Mouse (Mus musculus) CH12.LX (cell line): ENCODE results near the gene Sgms1. TPM values are rescaled to one million over a fixed set of nuclear protein-coding genes. Genes with fewer than 3 reads are reported as not detected.

Experiments used
- DNase-seq: peaks from one replicate; pipeline ENCODE4 v3.0.0-alpha.2; 2013; ENCODE audit errors: extremely low read depth
- H3K27ac ChIP-seq: 2 replicates; pipeline ENCODE4 v1.5.1; 2012; ENCODE audit warnings: low read depth, mild to moderate bottlenecking, control low read depth, moderate library complexity; ENCODE audit not compliant: insufficient read depth
- H3K27me3 ChIP-seq: replicated peaks from 2 replicates; pipeline ENCODE3; 2012; ENCODE audit warnings: inconsistent platforms
- H3K36me3 ChIP-seq, 2 experiments: replicated peaks in 1 of 2; 2 replicates each; pipeline versions ENCODE3 to v1.6.1; 2012; ENCODE audit warnings: inconsistent platforms in 1 of 2, low read length in 1 of 2, mild to moderate bottlenecking in 1 of 2, mixed read lengths in 1 of 2, moderate library complexity in 1 of 2; ENCODE audit not compliant: control insufficient read depth in 1 of 2, insufficient read depth in 1 of 2
- H3K4me1 ChIP-seq, 2 experiments: 2 replicates each; pipeline ENCODE4 v1.6.1; 2012; ENCODE audit warnings: inconsistent platforms in 1 of 2, moderate library complexity in 1 of 2; ENCODE audit not compliant: insufficient read depth in 2 of 2, control insufficient read depth in 1 of 2
- H3K4me2 ChIP-seq: 2 replicates; pipeline ENCODE4 v1.6.1; 2012; ENCODE audit warnings: low read depth, mild to moderate bottlenecking, control low read depth; ENCODE audit not compliant: poor library complexity, insufficient read depth, severe bottlenecking
- H3K4me3 ChIP-seq, 3 experiments: fragments of 150-350 bp in 1 of 3; sonication (generic) in 1 of 3; replicated peaks in 1 of 3; 2 replicates each; pipeline versions ENCODE3 to v1.5.1; 2011 to 2012; ENCODE audit warnings: low read depth in 2 of 3, low read length in 2 of 3, mild to moderate bottlenecking in 2 of 3, moderate library complexity in 2 of 3, control low read depth in 1 of 3, improper control_type of control experiment in 1 of 3, inconsistent platforms in 1 of 3, mixed read lengths in 1 of 3; ENCODE audit not compliant: poor library complexity in 1 of 3
- H3K79me2 ChIP-seq: replicated peaks from 2 replicates; pipeline ENCODE4 v1.6.1; 2012; ENCODE audit warnings: mild to moderate bottlenecking, moderate library complexity; ENCODE audit not compliant: control insufficient read depth, poor library complexity, insufficient read depth, severe bottlenecking; ENCODE audit errors: extremely low read depth
- H3K9ac ChIP-seq: 2 replicates; pipeline ENCODE4 v1.6.1; 2012; ENCODE audit warnings: low read depth, mild to moderate bottlenecking, control low read depth, moderate library complexity; ENCODE audit not compliant: insufficient read depth
- H3K9me3 ChIP-seq: replicated peaks from 2 replicates; pipeline ENCODE3; 2012; ENCODE audit warnings: low read length, inconsistent platforms, mixed read lengths
- CHD1 ChIP-seq: IDR thresholded peaks from 2 replicates; pipeline ENCODE4 v1.6.1; 2012; ENCODE audit warnings: low read depth, low read length, improper control_type of control experiment, inconsistent platforms
- CTCF ChIP-seq, 2 experiments: IDR thresholded peaks in 1 of 2; conservative IDR thresholded peaks in 1 of 2; 2 replicates each; pipeline ENCODE4 v1.5.1; 2011 to 2012; ENCODE audit warnings: low read depth in 2 of 2, low read length in 2 of 2, improper control_type of control experiment in 1 of 2, inconsistent platforms in 1 of 2, mild to moderate bottlenecking in 1 of 2, moderate library complexity in 1 of 2
- E2F4 ChIP-seq: IDR thresholded peaks from 2 replicates; pipeline ENCODE4 v1.6.1; 2011; ENCODE audit warnings: low read depth, low read length, improper control_type of control experiment; ENCODE audit not compliant: insufficient replicate concordance
- ELF1 ChIP-seq: IDR thresholded peaks from 2 replicates; pipeline ENCODE4 v1.6.1; 2014; ENCODE audit warnings: low read depth, mild to moderate bottlenecking, inconsistent platforms, low read length, improper control_type of control experiment
- EP300 ChIP-seq: IDR thresholded peaks from 2 replicates; pipeline ENCODE4 v1.6.1; 2011; ENCODE audit warnings: low read length, improper control_type of control experiment
- ETS1 ChIP-seq: conservative IDR thresholded peaks from 2 replicates; pipeline ENCODE4 v1.6.1; 2012; ENCODE audit warnings: low read depth, mild to moderate bottlenecking, inconsistent platforms, low read length, improper control_type of control experiment, moderate library complexity
- GABPA ChIP-seq: IDR thresholded peaks from 2 replicates; pipeline ENCODE4 v1.6.1; 2012; ENCODE audit warnings: low read depth, low read length, improper control_type of control experiment, inconsistent platforms; ENCODE audit not compliant: insufficient replicate concordance
- IRF4 ChIP-seq: IDR thresholded peaks from 2 replicates; pipeline ENCODE4 v1.6.1; 2014; ENCODE audit warnings: low read depth, mild to moderate bottlenecking, inconsistent platforms, low read length, improper control_type of control experiment
- JUN ChIP-seq: IDR thresholded peaks from 2 replicates; pipeline ENCODE4 v1.6.1; 2011; ENCODE audit warnings: low read depth, mild to moderate bottlenecking, low read length, improper control_type of control experiment, moderate library complexity; ENCODE audit not compliant: insufficient read depth
- JUND ChIP-seq: conservative IDR thresholded peaks from 2 replicates; pipeline ENCODE4 v1.6.1; 2011; ENCODE audit warnings: low read depth, low read length, improper control_type of control experiment
- MEF2A ChIP-seq: IDR thresholded peaks from 2 replicates; pipeline ENCODE4 v1.6.1; 2014; ENCODE audit warnings: low read depth, mild to moderate bottlenecking, inconsistent platforms, low read length, improper control_type of control experiment, borderline replicate concordance
- MXI1 ChIP-seq: IDR thresholded peaks from 2 replicates; pipeline ENCODE4 v1.6.1; 2011; ENCODE audit warnings: mild to moderate bottlenecking, low read depth, low read length, improper control_type of control experiment
- NELFE ChIP-seq: IDR thresholded peaks from 2 replicates; pipeline ENCODE4 v1.6.1; 2011; ENCODE audit warnings: low read depth, low read length, improper control_type of control experiment
- NRF1 ChIP-seq: IDR thresholded peaks from 2 replicates; pipeline ENCODE4 v1.6.1; 2014; ENCODE audit warnings: low read depth, mild to moderate bottlenecking, inconsistent platforms, low read length, improper control_type of control experiment, moderate library complexity
- POLR2AphosphoS2 ChIP-seq: IDR thresholded peaks from 2 replicates; pipeline ENCODE4 v1.6.1; 2011; ENCODE audit warnings: low read depth, low read length, improper control_type of control experiment
- RAD21 ChIP-seq: IDR thresholded peaks from 2 replicates; pipeline ENCODE4 v1.6.1; 2011; ENCODE audit warnings: low read depth, mild to moderate bottlenecking, low read length, improper control_type of control experiment, moderate library complexity
- RCOR1 ChIP-seq: conservative IDR thresholded peaks from 2 replicates; pipeline ENCODE4 v1.6.1; 2012; ENCODE audit warnings: low read depth, mild to moderate bottlenecking, inconsistent platforms, low read length, improper control_type of control experiment
- SIN3A ChIP-seq: IDR thresholded peaks from 2 replicates; pipeline ENCODE4 v1.6.1; 2012; ENCODE audit warnings: low read length, improper control_type of control experiment, inconsistent platforms
- SMC3 ChIP-seq: IDR thresholded peaks from 2 replicates; pipeline ENCODE4 v1.6.1; 2011; ENCODE audit warnings: low read depth, low read length, improper control_type of control experiment
- TBP ChIP-seq: conservative IDR thresholded peaks from 2 replicates; pipeline ENCODE4 v1.6.1; 2011; ENCODE audit warnings: low read depth, low read length, improper control_type of control experiment
- TCF12 ChIP-seq: IDR thresholded peaks from 2 replicates; pipeline ENCODE4 v1.6.1; 2014; ENCODE audit warnings: low read depth, mild to moderate bottlenecking, inconsistent platforms, low read length, improper control_type of control experiment
- USF1 ChIP-seq: IDR thresholded peaks from 2 replicates; pipeline ENCODE4 v1.6.1; 2014; ENCODE audit warnings: low read depth, mild to moderate bottlenecking, inconsistent platforms, low read length, improper control_type of control experiment
- USF2 ChIP-seq: conservative IDR thresholded peaks from 2 replicates; pipeline ENCODE4 v1.6.1; 2011; ENCODE audit warnings: low read depth, low read length, improper control_type of control experiment
- ZC3H11A ChIP-seq: IDR thresholded peaks from 2 replicates; pipeline ENCODE4 v1.6.1; 2012; ENCODE audit warnings: low read depth, mild to moderate bottlenecking, inconsistent platforms, low read length, improper control_type of control experiment
- ZKSCAN1 ChIP-seq: IDR thresholded peaks from 2 replicates; pipeline ENCODE4 v1.6.1; 2012; ENCODE audit warnings: low read depth, inconsistent platforms, low read length, improper control_type of control experiment, borderline replicate concordance
- dilution Hi-C: fragments of 300-500 bp; cut with MboI; formaldehyde crosslinking; loops from 2 replicates; pipeline ENCODE4 v1.14.3; 2020; ENCODE audit warnings: low sequenced_read_pairs; ENCODE audit not compliant: extremely low pct_unique_long_range_greater_than_20kb, extremely low pct_ligation_motif_present
- in situ Hi-C: fragments of 300-500 bp; cut with MboI; formaldehyde crosslinking; loops from 3 replicates; pipeline ENCODE4 v1.14.3; 2019; ENCODE audit warnings: low sequenced_read_pairs, low pct_ligation_motif_present, low pct_unique_long_range_greater_than_20kb, mixed read lengths
- polyA plus RNA-seq: library from polyadenylated mRNA; unstranded; fragments of >175 nt; gene quantifications from 2 replicates; pipeline ENCODE4 v1.2.1, GENCODE M21; 2012; ENCODE audit warnings: low read depth; ENCODE audit not compliant: insufficient read length
- total RNA-seq, 2 experiments: library from RNA; depleted of rRNA; stranded (reverse); fragments of 300-350 nt in 1 of 2; fragments of >200 nt in 1 of 2; gene quantifications; 2 replicates each; pipeline ENCODE4 v1.2.3; 2012 to 2014

The Sgms1 gene
- total and polyA plus RNA-seq, 3 experiments = 1.4 to 1.8 (median 1.8) TPM

DNA sequence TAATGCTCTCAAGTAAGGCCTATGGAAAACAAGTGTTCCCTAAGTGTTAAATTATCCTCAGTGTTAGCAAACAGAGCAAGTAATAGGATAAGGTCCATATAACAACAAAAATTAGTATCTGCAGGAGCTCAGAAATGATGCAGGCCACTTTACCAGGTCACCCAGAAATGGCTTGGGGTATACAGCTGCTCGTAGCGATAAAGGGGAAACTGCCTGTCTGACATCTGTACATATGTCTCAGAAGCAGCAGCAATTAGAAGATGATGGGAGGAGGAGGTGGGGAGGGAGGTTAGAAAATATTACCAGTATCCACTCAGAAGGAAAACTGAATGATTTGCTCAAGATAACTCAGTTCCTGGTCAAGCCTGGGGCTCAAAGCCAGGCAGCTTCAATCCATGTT lies 162.3 kb downstream of the Sgms1 start:
- Histone ChIP-seq H3K27ac (no peak overlapping the region), H3K4me2 (no peak overlapping the region), H3K4me1 (peaks cover 3 to 28% of the 10 kb centered on the region in 2 experiments; a peak in 3 of 4 replicates), H3K4me3 (no peak overlapping the region), H3K79me2 (no peaks in the 10 kb centered on the region), H3K27me3 (no peaks in the 10 kb centered on the region), H3K9ac (no peak overlapping the region), H3K9me3 (peaks cover 4% of the 10 kb centered on the region), H3K36me3 (no peaks in the 10 kb centered on the region)
- dilution Hi-C loops = no loop called here
- no peak for TF ChIP-seq POLR2AphosphoS2
- no peak for TF ChIP-seq E2F4
- no peak for TF ChIP-seq CHD1
- no peak for TF ChIP-seq USF1
- TF ChIP-seq GABPA = no peak
- no peak for TF ChIP-seq CTCF (conservative IDR thresholded peaks at IDR 0.05 in 1 of 2, IDR thresholded peaks at IDR 0.05 in 1 of 2; ENCODE audit: low read depth in 2 of 2, low read length in 2 of 2)
- no peak for TF ChIP-seq USF2
- no peak for TF ChIP-seq TBP
- no peak for TF ChIP-seq ETS1
- no peak for TF ChIP-seq NRF1
- no peak for TF ChIP-seq NELFE
- in situ Hi-C loops = no loop called here
- no peak for DNase-seq

DNA sequence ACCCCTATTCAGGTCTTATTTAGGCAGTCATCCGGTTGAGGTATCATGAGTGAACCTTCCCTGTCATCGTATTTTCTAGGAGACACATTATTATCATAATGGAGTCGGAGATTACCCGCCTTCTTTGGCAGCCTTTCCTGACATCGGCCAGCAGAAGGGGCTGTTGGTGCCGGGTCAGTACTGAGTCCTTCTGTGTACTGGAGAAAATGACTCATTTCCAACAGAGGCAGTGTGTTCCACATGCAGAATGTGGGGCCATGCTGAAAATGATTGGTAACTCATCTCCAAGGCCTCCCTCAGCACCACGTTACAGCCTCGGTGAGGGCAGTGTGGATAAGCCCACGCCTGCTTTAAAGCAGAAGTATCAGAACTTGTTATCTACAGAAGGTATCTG lies 164.4 kb downstream of the Sgms1 start:
- H3K9me3 ChIP-seq = peaks cover 4% of the 10 kb centered on the region
- DNase-seq = peak; percentile 23
- dilution Hi-C loops = no loop called here
- TF ChIP-seq ZKSCAN1 (no peak), ETS1 (no peak), ZC3H11A (no peak), USF1 (no peak), ELF1 (no peak), GABPA (no peak), MXI1 (0 out of 2 replicates have a peak, but pooled peaks have one; percentile 43), JUN (peak; percentile 66; the same call in 1 of the 2 replicates), IRF4 (peak; percentile 57; the same call in 1 of the 2 replicates), NRF1 (no peak), RCOR1 (no peak), SIN3A (no peak), CHD1 (no peak), CTCF (conservative IDR thresholded peaks at IDR 0.05 in 1 of 2, IDR thresholded peaks at IDR 0.05 in 1 of 2; ENCODE audit: low read depth in 2 of 2, low read length in 2 of 2) (peak in 1 of 2 experiments; percentile 57; a peak in 2 of 4 replicates), TCF12 (no peak), TBP (no peak), JUND (peak; percentile 83), EP300 (0 out of 2 replicates have a peak, but pooled peaks have one; percentile 26), SMC3 (peak; percentile 63), MEF2A (no peak), E2F4 (no peak), RAD21 (peak; percentile 45)
- H3K27ac ChIP-seq = no peak overlapping the region
- no peaks in the 10 kb centered on the region for H3K36me3 ChIP-seq
- no peaks in the 10 kb centered on the region for H3K79me2 ChIP-seq
- H3K4me3 ChIP-seq = no peak overlapping the region
- H3K9ac ChIP-seq = no peak overlapping the region
- H3K4me2 ChIP-seq = no peak overlapping the region
- H3K4me1 ChIP-seq = peaks cover 3 to 17% of the 10 kb centered on the region in 2 experiments; a peak in 3 of 4 replicates
- H3K27me3 ChIP-seq = no peaks in the 10 kb centered on the region
- in situ Hi-C loops = no loop called here
